Mouse (Mus musculus) B cell, adult (primary cell): ENCODE measurements around the gene Txn2. TPM values are rescaled to one million over a fixed set of nuclear protein-coding genes. Genes with fewer than 3 reads are reported as not detected.

Experiments
- total RNA-seq: library from RNA; stranded (reverse); gene quantifications from 4 replicates; pipeline ENCODE4 v1.2.4, GENCODE M21; 2023; ENCODE audit not compliant: inconsistent age

The Txn2 gene
- total RNA-seq: 77.4 to 94.7 TPM (median 83.7 TPM) in 4 replicates

DNA sequence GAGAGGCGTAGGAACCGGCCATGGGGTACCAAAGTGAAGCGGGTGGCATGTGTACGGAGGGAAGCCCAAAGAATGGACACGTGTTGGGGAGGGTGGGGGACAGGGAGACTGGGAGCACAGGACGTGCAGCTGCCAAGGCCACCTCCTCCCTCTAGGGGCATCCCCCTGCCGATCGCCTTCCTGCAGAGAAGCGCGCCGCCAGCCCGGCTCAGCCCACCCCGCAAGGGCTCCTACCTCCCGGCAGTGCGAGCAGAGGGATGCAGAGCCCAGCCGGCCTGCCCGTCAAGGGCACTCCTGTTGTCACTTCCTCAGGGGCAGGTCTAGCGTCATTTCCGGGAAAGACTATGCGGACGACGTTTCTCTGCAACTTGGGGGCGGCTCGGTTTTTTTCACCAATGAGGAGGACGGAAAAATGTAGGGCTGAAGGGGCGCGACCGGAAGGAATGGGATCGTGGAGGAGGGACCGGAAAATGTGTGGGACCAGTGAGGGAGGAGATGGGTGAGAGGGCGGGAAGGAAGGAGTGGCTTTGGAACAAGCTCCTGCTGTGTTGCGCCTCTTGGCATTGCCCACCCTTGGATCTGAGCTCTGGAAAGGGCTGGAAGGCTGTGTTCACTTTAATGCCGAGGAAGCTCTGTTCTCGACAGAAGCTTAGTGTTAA lies at the start of gene Txn2:
Gene Txn2 (minus strand): TSS at position 334 of the 659 bp plus-strand sequence.

DNA sequence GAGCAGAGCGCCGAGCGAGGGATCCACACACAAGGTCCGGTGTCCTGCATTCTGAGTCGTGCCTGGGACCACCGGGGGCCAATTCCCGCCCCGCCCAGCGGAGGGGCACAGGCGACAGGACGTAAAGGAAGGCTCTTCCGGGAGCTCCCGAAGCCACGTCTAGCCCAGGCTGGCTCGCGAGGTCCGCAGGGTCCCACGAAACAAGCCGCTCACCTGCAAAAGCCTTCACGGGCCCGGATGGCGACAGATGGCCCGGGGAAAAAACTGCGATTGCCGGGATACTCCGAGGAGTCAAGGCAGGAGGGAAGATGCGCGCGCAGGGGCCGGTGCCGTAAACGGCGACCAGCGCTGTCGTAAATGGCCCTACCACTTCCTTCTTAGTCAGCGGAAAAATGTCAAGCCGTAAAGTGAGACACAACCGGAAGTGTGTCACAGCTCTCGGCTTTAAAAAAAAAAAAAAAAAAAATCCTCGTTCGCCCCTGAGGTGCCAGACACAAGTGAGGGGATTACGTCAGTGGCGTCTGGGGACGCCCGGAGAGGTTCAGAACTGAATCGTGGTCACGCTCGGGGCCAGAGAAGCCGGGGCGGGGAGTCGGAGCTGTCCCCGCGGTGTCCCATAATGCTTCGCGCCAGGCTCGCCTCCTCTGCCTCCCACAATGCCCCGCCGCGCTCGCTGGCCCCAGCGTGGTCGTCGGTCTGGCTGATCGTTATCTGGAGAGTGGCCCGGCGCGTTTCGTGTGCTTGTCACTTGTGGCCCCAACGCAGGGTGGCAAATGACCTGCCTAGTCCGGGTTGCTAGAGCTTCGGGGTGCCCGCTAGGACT lies 41.9 kb upstream of the Txn2 start, which contains the start of gene Eif3d:
Gene Eif3d (minus strand): TSS at position 344 of the 823 bp plus-strand sequence.

DNA sequence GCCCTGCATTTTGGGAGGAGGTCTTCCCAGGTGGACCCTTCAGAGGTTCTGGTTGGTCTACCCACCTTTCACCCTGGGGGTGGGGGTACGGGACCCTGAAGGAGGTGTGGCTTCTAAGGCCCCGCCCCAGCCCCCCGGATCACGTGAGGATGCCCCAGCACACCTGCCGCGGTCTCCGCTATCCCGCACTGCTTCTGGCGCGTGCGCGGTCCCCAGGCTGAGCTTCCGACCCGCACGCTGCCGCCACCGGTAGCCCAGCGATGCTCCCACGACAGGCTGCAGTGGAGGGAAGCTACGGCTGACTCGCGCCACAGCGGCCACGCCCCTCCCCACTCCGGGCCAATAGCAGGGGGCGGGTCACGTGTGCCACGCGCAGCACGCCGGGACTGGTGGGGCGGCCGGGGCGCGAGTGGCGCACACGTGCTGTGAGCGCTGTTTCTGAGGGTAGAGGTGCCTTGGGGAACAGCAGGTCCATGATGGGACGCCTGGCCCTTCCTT lies 27.6 kb upstream of the Txn2 start, which contains the start of gene Foxred2:
Gene Foxred2 (minus strand): TSS at position 319 of the 498 bp plus-strand sequence.

Other genes with a start within 250 kb of the Txn2 start
- gene Apol7e, start 230.1 kb downstream of the Txn2 start, total RNA-seq: 0.26 TPM in 1 of 4 replicates, not detected in the others
- not detected in 4 replicates for gene Apol9b, start 200.0 kb downstream of the Txn2 start, total RNA-seq
- 7.2 to 17.5 TPM (median 12.8 TPM) in 4 replicates for gene Apol8, start 172.0 kb downstream of the Txn2 start, total RNA-seq
- 808 to 852 TPM (median 811 TPM) in 4 replicates for gene Myh9, start 86.8 kb downstream of the Txn2 start, total RNA-seq
- 8.8 to 10.2 TPM (median 9.5 TPM) in 4 replicates for gene Foxred2, start 27.7 kb upstream of the Txn2 start, total RNA-seq
- gene Eif3d, start 41.8 kb upstream of the Txn2 start, total RNA-seq: 157 to 171 TPM (median 161 TPM) in 4 replicates
- not detected in 4 replicates for gene Cacng2, start 191.0 kb upstream of the Txn2 start, total RNA-seq
- gene Ift27, start 245.1 kb upstream of the Txn2 start, total RNA-seq: 38.3 to 40.6 TPM (median 39.6 TPM) in 4 replicates